Mouse (Mus musculus) mouse embryonic stem cell (cell line): ENCODE measurements at regions not wholly inside any gene's neighbourhood (a gene's known extent, or its start where the extent isn't known, plus 50 kb on each side); places are given as distances from the start of the nearest gene placed in this dataset.

Experiments used
- in situ Hi-C, 2 experiments: fragments of 300-500 bp; cut with MboI; formaldehyde crosslinking; loops; 1 replicate in 1 of 2; 3 replicates in 1 of 2; pipeline ENCODE4 v1.14.3; 2019 to 2020; ENCODE audit warnings: low sequenced_read_pairs in 2 of 2, low pct_unique_long_range_greater_than_20kb in 1 of 2, mixed read lengths in 1 of 2; ENCODE audit not compliant: unreplicated experiment in 1 of 2

DNA sequence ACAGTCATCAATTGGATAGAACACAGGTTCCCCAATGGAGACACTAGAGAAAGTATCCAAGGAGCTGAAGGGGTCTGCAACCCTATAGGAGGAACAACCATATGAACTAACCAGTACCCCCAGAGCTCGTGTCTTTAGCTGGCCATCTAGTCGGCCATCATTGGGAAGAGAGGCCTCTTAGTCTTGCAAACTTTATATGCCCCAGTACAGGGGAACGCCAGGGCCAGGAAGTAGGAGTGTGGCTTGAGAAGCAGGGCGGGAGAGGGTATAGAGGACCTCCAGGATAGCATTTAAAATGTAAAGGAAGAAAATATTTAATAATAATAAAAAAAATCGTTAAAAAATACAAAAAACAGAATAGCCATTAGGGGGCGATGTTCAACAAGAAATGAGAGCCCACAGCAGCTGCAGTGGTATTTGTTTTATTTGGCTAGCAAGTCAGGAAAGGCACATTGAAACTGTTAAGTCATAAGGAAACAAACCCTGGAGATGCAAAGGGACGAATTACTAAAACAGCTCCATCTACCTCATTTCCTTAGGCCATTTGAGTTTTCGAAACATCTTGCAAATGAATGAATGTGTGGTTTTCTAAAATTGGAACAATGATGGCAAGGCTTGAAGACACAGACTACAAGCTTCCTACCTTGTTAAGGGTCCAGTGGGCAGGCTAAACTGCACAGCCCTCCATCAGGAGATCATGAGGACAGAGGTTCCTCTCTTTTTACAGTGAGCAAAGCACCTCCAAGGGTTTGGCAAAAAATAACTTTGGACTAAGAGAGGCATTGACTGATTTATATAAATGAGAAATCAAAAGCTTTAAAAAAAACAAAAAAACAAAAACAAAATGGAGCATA, 350.7 kb upstream of the Rasa1 start:
- in situ Hi-C loops: loop anchor here in 1 of 2 experiments (25.0 kb wide), 1 partner anchor 848 kb away; no protein-coding TSS in a partner anchor

GRCm38 (mm10) chr13:85629506-85630175, 340.7 kb upstream of the Rasa1 start:
- in situ Hi-C loops: loop anchor here in 1 of 2 experiments (25.0 kb wide), 1 partner anchor 858 kb away; no protein-coding TSS in a partner anchor
